Mouse (Mus musculus): ENCODE data around the gene Gfra1. TPM values are rescaled to one million over a fixed set of nuclear protein-coding genes. Genes with fewer than 3 reads are reported as not detected.

The Gfra1 gene
- polyA plus RNA-seq, 1 experiment from 2014 or later = 10.7 TPM

DNA sequence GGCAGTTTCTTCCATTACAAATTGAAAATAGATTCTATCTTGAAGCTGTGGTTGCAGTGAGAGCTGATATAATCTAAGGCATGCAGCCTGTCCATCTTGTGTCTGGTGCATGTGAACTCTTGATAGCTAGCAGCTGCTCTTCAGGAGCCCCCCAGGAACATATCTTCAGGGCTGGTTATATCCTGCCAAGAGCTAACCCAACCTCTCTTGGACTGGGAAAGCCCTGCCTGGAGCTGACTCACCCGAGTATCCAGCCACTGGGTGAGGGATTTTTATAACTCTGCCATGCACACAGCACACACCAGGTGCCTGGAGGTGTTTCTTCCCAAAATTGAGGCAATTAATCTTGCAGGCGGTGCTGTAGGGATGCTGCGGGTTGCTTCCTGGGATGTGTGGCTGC is 228.8 kb downstream of the Gfra1 start:
- no peaks in the 10 kb centered on the region for H3K4me1 ChIP-seq (replicated peaks; ENCODE audit: control insufficient read depth, insufficient read depth, low read length)
- no peak overlapping the region for H3K4me3 ChIP-seq (ENCODE audit: low read depth, low read length)
- no peak overlapping the region for H3K27ac ChIP-seq (ENCODE audit: low read depth, low read length)
- DNase-seq (ENCODE audit: low spot score) (no peak), ATAC-seq (replicated peaks; ENCODE audit: low FRiP score) (no peak)
- no peaks in the 10 kb centered on the region for H3K9me3 ChIP-seq (ENCODE audit: control insufficient read depth, low read length)
- no peak overlapping the region for H3K9ac ChIP-seq (ENCODE audit: low read depth, low read length)
- no peaks in the 10 kb centered on the region for H3K27me3 ChIP-seq (replicated peaks; ENCODE audit: control insufficient read depth, insufficient read depth, low read length)
- WGBS = 40% methylated on average over 3 of the region's 3 CpGs
- H3K4me2 ChIP-seq = no peak overlapping the region
- no peaks in the 10 kb centered on the region for H3K36me3 ChIP-seq (ENCODE audit: control insufficient read depth, insufficient read depth, low read length)

DNA sequence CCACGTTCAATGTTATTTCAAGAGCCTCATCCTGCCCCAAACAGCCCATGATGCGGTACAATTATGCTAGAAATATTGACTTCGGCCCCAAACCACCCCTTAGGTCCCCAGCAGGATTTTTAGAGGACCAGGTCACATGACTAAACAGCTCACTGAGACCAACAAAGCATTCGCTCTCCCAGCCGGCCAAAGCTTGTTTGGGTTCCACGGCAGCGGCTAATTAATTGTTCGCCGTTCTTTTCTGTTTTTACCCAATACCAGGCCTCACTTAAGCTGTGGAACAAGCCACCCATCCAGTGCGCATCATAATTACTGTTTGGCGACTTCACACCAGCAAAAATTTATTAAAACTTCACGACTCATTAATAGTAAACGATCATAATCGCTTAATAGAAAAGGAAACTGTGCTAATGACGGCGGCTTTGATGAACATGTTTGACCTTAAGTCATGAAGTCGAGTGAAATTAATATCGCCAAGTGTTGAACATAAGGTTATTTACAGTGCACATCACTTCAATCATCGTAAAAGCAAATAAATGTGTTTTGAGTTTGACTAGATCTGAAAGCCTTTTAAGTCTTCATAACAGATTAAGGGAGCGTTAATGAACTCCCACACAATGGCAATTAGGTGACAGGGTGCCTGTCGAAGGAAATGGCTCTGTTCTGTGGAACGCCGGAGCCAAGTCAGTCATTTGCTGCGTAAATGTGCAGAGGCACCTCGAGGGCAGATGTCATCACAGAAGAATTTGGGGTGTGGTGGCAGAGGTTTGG is 235.5 kb downstream of the Gfra1 start:
- Histone ChIP-seq H3K4me1 (replicated peaks; ENCODE audit: control insufficient read depth, insufficient read depth, low read length) (no peaks in the 10 kb centered on the region), H3K4me2 (no peak overlapping the region), H3K9ac (ENCODE audit: low read depth, low read length) (no peak overlapping the region), H3K27ac (ENCODE audit: low read depth, low read length) (no peak overlapping the region), H3K36me3 (ENCODE audit: control insufficient read depth, insufficient read depth, low read length) (no peaks in the 10 kb centered on the region), H3K27me3 (replicated peaks; ENCODE audit: control insufficient read depth, insufficient read depth, low read length) (no peaks in the 10 kb centered on the region), H3K9me3 (ENCODE audit: control insufficient read depth, low read length) (no peaks in the 10 kb centered on the region), H3K4me3 (ENCODE audit: low read depth, low read length) (no peak overlapping the region)
- no peak for DNase-seq (ENCODE audit: low spot score)
- ATAC-seq (replicated peaks; ENCODE audit: low FRiP score) = no peak
- WGBS = 84% methylated on average over 25 of the region's 25 CpGs

DNA sequence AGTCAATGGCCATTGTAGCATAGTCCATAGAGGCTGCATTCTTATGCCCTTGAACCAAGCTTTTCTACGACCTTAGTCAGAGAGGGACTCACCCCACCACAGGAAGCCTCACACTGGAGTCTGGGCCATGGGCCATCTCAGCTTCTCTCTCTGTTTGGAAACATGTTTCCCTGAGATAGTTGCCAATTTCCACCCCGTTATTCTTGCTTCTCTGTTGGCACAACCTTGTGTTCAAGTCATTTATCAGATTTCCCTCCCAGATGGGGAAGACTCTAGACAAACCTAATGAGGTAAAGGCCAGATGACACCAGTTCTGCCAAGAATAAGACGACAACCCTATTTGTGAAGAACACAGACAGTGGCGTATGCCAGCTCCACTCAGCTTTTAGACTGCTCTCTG is 238.1 kb downstream of the Gfra1 start:
- ATAC-seq (replicated peaks; ENCODE audit: low FRiP score) (no peak), DNase-seq (ENCODE audit: low spot score) (no peak)
- Histone ChIP-seq H3K4me3 (ENCODE audit: low read depth, low read length) (no peak overlapping the region), H3K27me3 (replicated peaks; ENCODE audit: control insufficient read depth, insufficient read depth, low read length) (no peaks in the 10 kb centered on the region), H3K4me2 (no peak overlapping the region), H3K36me3 (ENCODE audit: control insufficient read depth, insufficient read depth, low read length) (no peaks in the 10 kb centered on the region), H3K9me3 (ENCODE audit: control insufficient read depth, low read length) (no peaks in the 10 kb centered on the region), H3K4me1 (replicated peaks; ENCODE audit: control insufficient read depth, insufficient read depth, low read length) (no peaks in the 10 kb centered on the region), H3K9ac (ENCODE audit: low read depth, low read length) (no peak overlapping the region), H3K27ac (ENCODE audit: low read depth, low read length) (no peak overlapping the region)
- WGBS = 83% methylated on average over 4 of the region's 4 CpGs

DNA sequence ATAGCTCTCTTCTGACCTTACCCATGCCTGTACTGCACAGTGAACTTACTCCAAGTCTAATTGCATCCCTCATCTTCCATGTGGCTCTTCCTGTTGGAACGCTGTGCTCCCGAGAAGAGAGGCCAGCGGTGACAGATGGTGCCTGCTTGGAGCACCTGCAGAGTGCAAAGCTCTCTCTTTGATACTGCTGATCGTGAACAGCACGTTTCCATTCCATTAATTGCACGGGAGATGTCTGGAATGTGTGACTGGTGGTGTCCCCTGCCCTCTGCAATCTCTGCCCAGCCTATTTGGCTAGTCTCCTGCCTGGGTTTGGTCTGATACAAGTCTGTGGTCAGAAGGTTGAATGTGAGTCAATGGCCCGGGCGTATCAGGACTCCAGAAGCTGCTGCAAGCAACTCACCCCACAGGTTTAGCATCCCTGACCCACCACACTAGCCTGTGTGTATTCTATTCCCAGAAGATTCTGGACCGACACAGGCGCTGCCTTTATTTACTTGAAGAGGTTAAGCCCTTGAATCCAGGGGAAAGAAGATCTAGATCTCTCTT is 249.1 kb downstream of the Gfra1 start:
- WGBS = 73% methylated on average over 10 of the region's 10 CpGs
- Histone ChIP-seq H3K36me3 (ENCODE audit: control insufficient read depth, insufficient read depth, low read length) (no peaks in the 10 kb centered on the region), H3K4me2 (no peak overlapping the region)

DNA sequence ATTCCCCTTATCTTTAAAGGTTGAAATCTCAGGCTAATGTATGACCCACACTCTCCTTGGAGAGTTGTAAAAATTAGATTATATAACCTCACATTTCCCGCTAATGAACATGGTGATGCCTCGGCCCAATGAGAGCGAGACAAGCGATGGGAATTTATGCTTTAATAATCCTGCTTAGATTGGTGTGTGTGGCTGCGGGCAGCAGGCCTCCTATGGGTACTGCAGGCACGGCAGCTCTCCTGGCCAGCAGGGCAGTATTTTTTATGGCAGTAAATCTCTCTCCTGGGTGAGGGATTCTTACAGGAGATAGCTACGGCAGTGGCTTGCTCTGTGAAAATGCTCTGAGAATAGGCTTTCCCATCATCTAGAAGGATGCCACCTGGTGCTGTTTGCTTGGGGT is 250.2 kb downstream of the Gfra1 start:
- Histone ChIP-seq H3K4me3 (ENCODE audit: low read depth, low read length) (no peak overlapping the region), H3K9me3 (ENCODE audit: control insufficient read depth, low read length) (no peaks in the 10 kb centered on the region), H3K4me2 (no peak overlapping the region), H3K27me3 (replicated peaks; ENCODE audit: control insufficient read depth, insufficient read depth, low read length) (no peaks in the 10 kb centered on the region), H3K9ac (ENCODE audit: low read depth, low read length) (no peak overlapping the region), H3K27ac (ENCODE audit: low read depth, low read length) (no peak overlapping the region), H3K4me1 (replicated peaks; ENCODE audit: control insufficient read depth, insufficient read depth, low read length) (no peaks in the 10 kb centered on the region), H3K36me3 (ENCODE audit: control insufficient read depth, insufficient read depth, low read length) (no peaks in the 10 kb centered on the region)
- 84% methylated on average over 7 of the region's 7 CpGs for WGBS
- no peak for ATAC-seq (replicated peaks; ENCODE audit: low FRiP score)
- DNase-seq (ENCODE audit: low spot score) = no peak

More for the DNA sequence above, 249.1 kb downstream of the Gfra1 start:
- Histone ChIP-seq H3K9ac (ENCODE audit: low read depth, low read length) (no peak overlapping the region), H3K4me3 (ENCODE audit: low read depth, low read length) (no peak overlapping the region), H3K27me3 (replicated peaks; ENCODE audit: control insufficient read depth, insufficient read depth, low read length) (no peaks in the 10 kb centered on the region), H3K9me3 (ENCODE audit: control insufficient read depth, low read length) (no peaks in the 10 kb centered on the region), H3K4me1 (replicated peaks; ENCODE audit: control insufficient read depth, insufficient read depth, low read length) (no peaks in the 10 kb centered on the region), H3K27ac (ENCODE audit: low read depth, low read length) (no peak overlapping the region)
- ATAC-seq (replicated peaks; ENCODE audit: low FRiP score) = no peak
- no peak for DNase-seq (ENCODE audit: low spot score)

GRCm38 (mm10) chr19:58202627-58203026 is 253.1 kb downstream of the Gfra1 start:
- no peak overlapping the region for H3K9ac ChIP-seq (ENCODE audit: low read depth, low read length)
- ATAC-seq (replicated peaks; ENCODE audit: low FRiP score) = no peak
- H3K27me3 ChIP-seq (replicated peaks; ENCODE audit: control insufficient read depth, insufficient read depth, low read length) = no peaks in the 10 kb centered on the region
- H3K4me3 ChIP-seq (ENCODE audit: low read depth, low read length) = no peak overlapping the region
- no peak for DNase-seq (ENCODE audit: low spot score)
- no peaks in the 10 kb centered on the region for H3K36me3 ChIP-seq (ENCODE audit: control insufficient read depth, insufficient read depth, low read length)
- no peaks in the 10 kb centered on the region for H3K4me1 ChIP-seq (replicated peaks; ENCODE audit: control insufficient read depth, insufficient read depth, low read length)
- no peak overlapping the region for H3K27ac ChIP-seq (ENCODE audit: low read depth, low read length)
- WGBS = 73% methylated on average over 5 of the region's 5 CpGs
- no peaks in the 10 kb centered on the region for H3K9me3 ChIP-seq (ENCODE audit: control insufficient read depth, low read length)
- no peak overlapping the region for H3K4me2 ChIP-seq

DNA sequence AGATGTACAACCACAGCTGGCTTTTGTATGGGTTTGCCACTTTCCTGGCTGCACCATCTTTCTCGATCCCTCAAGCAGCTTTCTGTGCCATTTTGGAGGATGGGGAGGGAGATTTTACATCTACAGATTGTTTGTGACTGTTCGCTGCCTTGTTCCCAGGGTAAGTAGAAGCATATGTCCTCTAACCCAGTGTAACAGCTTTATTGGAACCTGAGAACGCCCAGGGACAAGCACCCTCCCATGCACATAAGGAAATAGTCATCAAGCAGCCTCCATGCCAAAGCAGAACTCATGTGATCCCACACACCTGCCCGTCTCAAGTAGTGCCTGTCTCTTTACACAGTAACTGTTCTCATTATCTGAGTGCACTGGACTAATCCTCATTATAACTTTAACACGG is 256.0 kb downstream of the Gfra1 start:
- no peaks in the 10 kb centered on the region for H3K36me3 ChIP-seq (ENCODE audit: control insufficient read depth, insufficient read depth, low read length)
- H3K27me3 ChIP-seq (replicated peaks; ENCODE audit: control insufficient read depth, insufficient read depth, low read length) = no peaks in the 10 kb centered on the region
- no peaks in the 10 kb centered on the region for H3K9me3 ChIP-seq (ENCODE audit: control insufficient read depth, low read length)
- ATAC-seq (replicated peaks; ENCODE audit: low FRiP score) (no peak), DNase-seq (ENCODE audit: low spot score) (no peak)
- H3K27ac ChIP-seq (ENCODE audit: low read depth, low read length) = no peak overlapping the region
- no peak overlapping the region for H3K4me3 ChIP-seq (ENCODE audit: low read depth, low read length)
- no peak overlapping the region for H3K9ac ChIP-seq (ENCODE audit: low read depth, low read length)
- no peak overlapping the region for H3K4me2 ChIP-seq
- 77% methylated on average over 5 of the region's 5 CpGs for WGBS
- H3K4me1 ChIP-seq (replicated peaks; ENCODE audit: control insufficient read depth, insufficient read depth, low read length) = no peaks in the 10 kb centered on the region; the same call in 1 of the 2 replicates

GRCm38 (mm10) chr19:58193733-58194456 is 261.8 kb downstream of the Gfra1 start:
- no peak overlapping the region for H3K4me3 ChIP-seq (ENCODE audit: low read depth, low read length)
- DNase-seq (ENCODE audit: low spot score) (no peak), ATAC-seq (replicated peaks; ENCODE audit: low FRiP score) (no peak)
- no peak overlapping the region for H3K27ac ChIP-seq (ENCODE audit: low read depth, low read length)
- H3K9ac ChIP-seq (ENCODE audit: low read depth, low read length) = no peak overlapping the region
- H3K4me2 ChIP-seq = no peak overlapping the region
- H3K4me1 ChIP-seq (replicated peaks; ENCODE audit: control insufficient read depth, insufficient read depth, low read length) = no peaks in the 10 kb centered on the region; the same call in 1 of the 2 replicates
- H3K9me3 ChIP-seq (ENCODE audit: control insufficient read depth, low read length) = no peaks in the 10 kb centered on the region
- 51% methylated on average over 7 of the region's 7 CpGs for WGBS
- no peaks in the 10 kb centered on the region for H3K27me3 ChIP-seq (replicated peaks; ENCODE audit: control insufficient read depth, insufficient read depth, low read length)
- no peaks in the 10 kb centered on the region for H3K36me3 ChIP-seq (ENCODE audit: control insufficient read depth, insufficient read depth, low read length)
